Mouse (Mus musculus): ENCODE results near the gene 0610040J01Rik.
A peak's percentile ranks its signal among the peaks of the same experiment; 100 is the strongest.

The 0610040J01Rik gene

DNA sequence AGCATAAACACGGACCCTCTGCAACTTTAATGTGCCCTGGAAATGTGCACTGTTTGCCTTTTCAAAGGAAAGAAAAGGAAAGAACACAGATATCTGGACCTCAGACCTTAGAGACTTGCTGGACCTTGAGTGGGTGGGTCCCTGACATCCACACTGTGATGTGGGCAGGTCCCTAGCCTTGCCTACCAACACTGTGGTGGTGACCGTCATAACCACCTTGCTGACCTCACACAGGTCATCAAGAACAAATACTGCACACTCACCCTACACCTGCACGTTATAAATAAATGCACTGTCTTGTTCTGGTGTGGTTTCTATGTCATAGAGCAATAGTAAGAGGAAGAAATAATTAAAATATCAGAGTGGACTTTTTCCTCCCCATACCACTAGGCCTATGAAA lies 91.2 kb downstream of the 0610040J01Rik start:
- DNase-seq (ENCODE audit: low read depth), result no peak

- peak; percentile 44 for DNase-seq (ENCODE audit: low read depth)
These were observed 94.3 kb downstream of the 0610040J01Rik start for GRCm38 (mm10) chr5:63906149-63907093.

DNA sequence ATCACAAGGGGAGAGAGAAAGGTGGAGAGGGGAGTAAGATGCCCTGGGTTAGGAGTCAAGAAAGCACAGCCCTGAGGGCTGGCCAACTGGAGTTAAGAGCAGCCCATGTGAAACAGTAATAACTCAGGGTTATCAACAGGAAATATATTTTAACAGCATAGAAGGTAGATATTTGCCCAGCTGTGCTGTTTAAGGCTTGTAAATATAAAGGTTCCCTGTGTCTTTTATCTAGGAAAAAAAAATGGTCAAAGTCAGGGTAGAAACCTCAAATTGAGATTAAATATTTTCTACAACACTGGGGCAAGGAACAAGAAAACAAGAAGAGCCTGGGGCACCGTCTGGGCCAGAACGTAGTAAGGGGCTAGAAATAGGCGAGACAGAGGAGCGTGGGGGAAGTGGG lies 95.3 kb downstream of the 0610040J01Rik start:
- no peak for DNase-seq (ENCODE audit: low read depth)

DNA sequence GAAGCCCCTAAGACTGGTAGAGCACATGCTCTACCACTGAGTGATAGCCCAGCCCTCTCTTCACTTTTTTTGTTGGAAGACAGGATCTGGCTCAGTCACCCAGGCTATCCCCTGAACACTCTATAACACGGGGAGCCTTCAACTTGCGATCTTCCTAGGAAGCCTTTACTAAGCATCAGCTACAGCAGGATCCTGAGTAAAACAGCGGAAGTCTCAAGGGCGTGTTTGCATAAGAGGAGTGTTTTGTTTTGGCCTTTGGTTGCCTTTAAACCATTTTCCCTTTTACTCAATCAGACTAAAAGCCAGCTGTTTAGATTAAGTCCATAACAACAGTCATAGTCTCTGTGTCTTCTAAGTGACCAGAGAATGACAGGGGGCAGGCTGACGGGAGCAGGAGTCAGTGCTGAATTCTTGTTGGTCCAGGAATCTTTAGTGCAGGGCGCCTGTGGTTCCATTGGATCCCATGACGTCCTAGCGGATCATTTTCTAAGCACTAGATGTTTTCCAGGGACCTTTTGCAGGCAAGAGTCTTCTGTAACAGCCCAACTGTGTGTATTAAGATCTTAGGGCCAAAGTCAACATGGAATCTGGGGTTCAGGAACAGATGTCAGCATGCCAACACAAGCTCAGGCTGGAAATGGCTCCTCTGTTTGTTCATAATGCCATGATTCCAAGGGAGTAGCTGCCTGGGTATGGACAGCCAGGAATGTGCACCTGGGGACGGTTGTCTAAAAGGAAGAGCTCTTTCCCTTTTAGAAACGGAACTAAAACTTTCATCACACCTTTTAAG lies 98.2 kb downstream of the 0610040J01Rik start:
- DNase-seq (ENCODE audit: low read depth), result no peak

DNA sequence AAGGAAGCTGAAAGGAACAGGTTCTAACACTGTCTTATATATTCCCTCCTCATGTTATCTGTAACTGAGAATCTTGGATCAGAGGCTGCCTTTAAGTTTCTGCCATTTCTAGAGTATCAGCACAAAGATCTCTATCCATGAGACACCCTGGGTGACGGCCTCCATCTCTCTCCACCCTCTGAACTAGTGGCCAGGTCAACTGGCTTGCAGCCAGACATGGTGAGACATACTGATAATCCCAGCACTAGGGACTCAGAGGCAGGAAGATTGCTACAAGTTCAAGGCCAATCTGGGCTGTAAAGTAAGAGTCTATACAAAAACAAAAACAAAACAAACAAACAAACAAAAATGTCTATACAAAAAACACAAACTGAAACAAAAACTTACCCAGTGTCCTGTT lies 102.7 kb downstream of the 0610040J01Rik start:
- DNase-seq (ENCODE audit: low read depth), result no peak

DNA sequence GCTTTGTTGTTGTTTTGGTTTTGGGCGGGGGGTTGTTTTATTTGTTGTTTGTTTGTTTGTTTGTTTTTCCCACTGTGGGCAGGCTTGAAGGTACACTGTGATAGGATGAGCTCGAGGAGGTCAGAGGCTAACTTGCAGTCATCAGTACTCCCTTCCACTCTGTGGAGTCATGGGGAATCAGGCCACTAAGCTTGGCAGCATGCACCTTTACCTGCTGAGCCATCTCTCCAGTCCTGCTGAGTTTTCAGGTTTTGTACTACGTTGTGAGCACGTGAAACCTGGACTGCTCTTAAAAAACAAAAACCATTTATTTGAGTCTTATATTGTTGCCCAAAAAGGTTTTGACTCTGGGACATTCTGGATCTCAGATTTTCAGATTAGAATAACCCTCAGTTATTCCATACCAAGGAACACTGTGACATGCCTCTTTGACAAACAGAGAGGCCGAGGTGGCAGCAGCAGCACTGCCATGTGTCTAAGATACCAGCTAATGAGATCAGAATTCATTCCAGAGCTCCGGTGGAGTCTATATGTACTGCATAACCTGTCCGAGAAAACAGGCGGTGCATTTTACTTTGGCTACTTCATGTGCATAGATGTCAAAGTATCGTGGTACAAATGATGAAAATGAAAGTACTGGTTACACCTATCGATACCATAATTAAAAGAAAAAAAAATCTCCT lies 104.4 kb downstream of the 0610040J01Rik start:
- DNase-seq (ENCODE audit: low read depth), result no peak

DNA sequence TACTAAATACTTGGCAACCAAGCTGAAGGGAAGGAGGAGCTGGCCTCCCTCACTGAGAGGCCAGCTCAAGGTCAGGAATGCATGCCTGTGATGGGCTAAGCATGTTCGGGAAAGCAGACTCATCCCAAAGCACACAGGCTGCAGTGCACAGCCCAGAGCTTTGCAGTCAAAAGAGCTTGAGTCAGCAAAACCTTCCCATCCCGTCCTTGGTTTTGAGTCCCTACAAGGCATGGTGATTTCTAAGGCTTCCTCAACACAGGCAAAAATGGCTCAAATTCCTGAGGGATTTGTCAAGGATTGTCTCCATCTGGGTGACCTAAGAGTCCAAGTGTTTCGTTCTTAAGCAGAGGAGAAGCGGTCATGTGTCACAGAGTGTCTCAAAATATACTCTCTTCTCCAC lies 106.0 kb downstream of the 0610040J01Rik start:
- DNase-seq (ENCODE audit: low read depth), result no peak

DNA sequence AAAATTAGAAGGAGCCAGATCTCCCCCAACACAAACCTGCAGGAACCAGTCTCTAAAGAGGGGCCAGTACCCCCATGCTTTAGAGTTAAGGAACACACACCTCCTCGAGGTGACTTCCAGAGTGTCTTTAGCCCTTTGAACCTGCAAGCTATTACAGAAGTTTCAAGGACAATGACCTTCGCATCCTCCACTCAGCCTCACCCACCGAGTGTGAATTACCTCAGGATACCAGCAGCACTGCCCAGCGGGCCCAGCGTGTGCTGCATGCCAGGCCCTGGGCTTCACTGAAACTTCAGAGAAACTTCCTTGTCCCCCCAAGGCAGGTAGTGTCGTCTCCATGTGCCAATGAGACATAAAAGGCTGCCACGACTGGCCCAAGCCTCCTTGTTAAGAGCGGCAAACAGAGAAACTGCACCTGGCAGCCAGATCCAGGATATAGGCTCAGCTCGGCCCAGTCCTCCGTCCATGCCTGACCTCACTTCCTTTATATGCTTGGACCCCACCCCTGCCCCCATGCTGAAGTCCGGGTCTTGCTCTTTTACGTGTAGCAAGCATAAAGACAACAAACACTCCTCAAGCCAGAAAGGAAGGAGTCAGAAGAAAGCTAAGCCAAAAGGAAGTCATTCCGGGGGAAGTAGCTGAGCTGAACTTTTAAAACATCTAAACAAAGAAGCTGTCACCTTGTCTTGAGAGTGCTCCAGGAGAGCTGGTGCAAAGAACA lies 111.3 kb downstream of the 0610040J01Rik start:
- no peak for DNase-seq (ENCODE audit: low read depth)

GRCm38 (mm10) chr5:63925035-63925628 lies 113.0 kb downstream of the 0610040J01Rik start:
- DNase-seq (ENCODE audit: low read depth), result no peak

DNA sequence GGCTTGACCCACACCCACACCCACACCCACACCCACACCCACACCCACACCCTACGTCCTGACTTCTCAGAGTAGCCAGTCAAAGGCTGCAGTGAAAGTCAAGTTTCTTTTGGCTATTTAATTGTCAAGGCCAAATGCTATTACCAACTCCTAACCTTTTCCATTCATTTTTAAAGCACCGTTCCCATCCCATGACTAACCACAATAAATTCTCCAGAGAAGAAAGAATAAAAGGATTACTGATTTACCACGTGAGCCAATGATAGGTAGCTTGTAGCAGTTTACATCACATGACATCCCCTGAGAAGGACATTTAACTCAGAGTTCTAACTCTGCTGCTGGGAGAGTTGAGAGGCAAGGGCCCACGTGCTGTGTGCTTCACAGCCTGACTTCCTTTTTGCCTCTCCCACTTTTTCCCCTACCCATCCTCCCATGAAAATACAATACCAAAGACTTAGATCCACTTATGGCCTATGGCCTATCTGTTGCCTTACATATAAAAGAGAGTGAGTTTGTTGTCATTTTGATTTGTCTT lies 118.7 kb downstream of the 0610040J01Rik start:
- no peak for DNase-seq (ENCODE audit: low read depth)

GRCm38 (mm10) chr5:63932829-63933228 lies 120.7 kb downstream of the 0610040J01Rik start:
- DNase-seq (ENCODE audit: low read depth), result no peak

GRCm38 (mm10) chr5:63935581-63935980 lies 123.4 kb downstream of the 0610040J01Rik start:
- DNase-seq (ENCODE audit: low read depth), result no peak

GRCm38 (mm10) chr5:63936740-63937139 lies 124.6 kb downstream of the 0610040J01Rik start:
- peak; percentile 41 for DNase-seq (ENCODE audit: low read depth)

DNA sequence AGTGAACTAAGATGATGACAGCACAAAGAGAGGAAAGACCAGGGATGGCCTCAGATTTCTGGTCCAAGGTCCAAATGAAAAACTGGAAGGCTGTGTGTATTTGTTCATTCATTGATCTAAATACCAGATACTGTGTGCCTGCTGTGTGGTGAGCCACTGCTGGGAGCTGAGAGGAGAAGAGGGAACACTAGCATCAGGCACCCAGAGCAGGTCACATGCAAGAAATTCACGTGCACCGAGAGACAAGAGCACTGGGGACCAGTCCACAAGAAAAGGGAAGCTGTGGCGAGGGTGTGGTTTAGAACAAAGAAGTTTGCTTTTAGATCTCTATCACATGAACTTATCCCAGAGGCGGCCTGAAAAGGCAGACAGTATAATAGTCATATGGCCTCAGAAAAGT lies 126.4 kb downstream of the 0610040J01Rik start:
- no peak for DNase-seq (ENCODE audit: low read depth)

DNA sequence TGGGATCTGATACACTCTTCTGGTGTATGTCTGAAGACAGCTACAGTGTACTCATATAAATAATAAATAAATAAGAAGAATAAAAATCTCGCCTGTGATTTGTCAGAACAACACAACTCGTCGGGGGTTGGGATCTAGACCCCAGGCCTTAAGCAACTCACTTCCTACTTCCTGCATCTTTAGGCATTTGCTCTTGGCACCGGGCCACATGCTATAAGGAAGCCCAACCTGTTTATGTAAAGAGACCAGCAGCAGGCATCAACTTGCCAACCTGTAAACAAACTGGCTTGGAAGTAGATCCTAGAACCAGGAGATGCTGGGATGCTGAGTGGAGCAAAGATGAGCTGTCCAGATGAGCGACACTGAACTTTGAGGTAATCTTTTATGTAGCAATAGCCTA lies 129.7 kb downstream of the 0610040J01Rik start:
- DNase-seq (ENCODE audit: low read depth), result no peak

GRCm38 (mm10) chr5:63943291-63943690 lies 131.1 kb downstream of the 0610040J01Rik start:
- DNase-seq (ENCODE audit: low read depth), result no peak

- no peak for DNase-seq (ENCODE audit: low read depth)
These were observed 135.4 kb downstream of the 0610040J01Rik start for GRCm38 (mm10) chr5:63947526-63947925.

- no peak for DNase-seq (ENCODE audit: low read depth)
These were observed 137.0 kb downstream of the 0610040J01Rik start for GRCm38 (mm10) chr5:63949195-63949594.
